Mouse (Mus musculus) thymus, adult 2 months (tissue): ENCODE results near the gene Pde4d. TPM values are rescaled to one million over a fixed set of nuclear protein-coding genes. Genes with fewer than 3 reads are reported as not detected.

Experiments
- DNase-seq: peaks from one replicate; pipeline ENCODE4 v3.0.0; 2021
- H3K27ac ChIP-seq: fragments of 200-500 bp; 2 replicates; pipeline ENCODE4 v1.5.1; 2012; ENCODE audit warnings: low read length, control low read depth; ENCODE audit not compliant: control insufficient read depth, insufficient read depth
- H3K27me3 ChIP-seq: fragments of 200-500 bp; 2 replicates; pipeline ENCODE4 v1.6.1; 2012; ENCODE audit warnings: mild to moderate bottlenecking, low read length, moderate library complexity, mixed read lengths; ENCODE audit not compliant: control insufficient read depth, insufficient read depth
- H3K36me3 ChIP-seq: fragments of 200-500 bp; 2 replicates; pipeline ENCODE4 v1.6.1; 2012; ENCODE audit warnings: mild to moderate bottlenecking, low read length, moderate library complexity; ENCODE audit not compliant: control insufficient read depth, insufficient read depth
- H3K4me1 ChIP-seq: fragments of 200-500 bp; replicated peaks from 2 replicates; pipeline ENCODE4 v1.6.1; 2012; ENCODE audit warnings: low read length; ENCODE audit not compliant: control insufficient read depth, insufficient read depth
- H3K4me3 ChIP-seq: fragments of 200-500 bp; 2 replicates; pipeline ENCODE4 v1.5.1; 2012; ENCODE audit warnings: mild to moderate bottlenecking, low read length, control low read depth, moderate library complexity; ENCODE audit not compliant: control insufficient read depth, insufficient read depth
- CTCF ChIP-seq: fragments of 200-500 bp; IDR thresholded peaks from 2 replicates; pipeline ENCODE4 v1.5.1; 2012; ENCODE audit warnings: mild to moderate bottlenecking, control low read depth, low read length, moderate library complexity, borderline replicate concordance; ENCODE audit not compliant: control insufficient read depth, poor library complexity, insufficient read depth; ENCODE audit errors: extremely low read depth
- POLR2A ChIP-seq: fragments of 200-500 bp; IDR thresholded peaks from 2 replicates; pipeline ENCODE4 v1.6.1; 2012; ENCODE audit warnings: mild to moderate bottlenecking, low read length, control low read depth, moderate library complexity; ENCODE audit not compliant: control insufficient read depth, poor library complexity, insufficient read depth; ENCODE audit errors: extremely low read depth
- WGBS: fragments of 180-500 bp; shearing (Covaris S2); methylation state at CpG from one replicate; pipeline ENCODE4 v1.1.7; 2018; 5-methylcytosine and 5-hydroxymethylcytosine counted together
- polyA plus RNA-seq: library from polyadenylated mRNA; depleted of rRNA; stranded (reverse); fragments of >200 nt; gene quantifications from 2 replicates; pipeline ENCODE4 v1.2.3, GENCODE M21; 2012

The Pde4d gene
- polyA plus RNA-seq, 1 experiment: 35.2 TPM

- Histone ChIP-seq H3K27me3 (no peaks in the 10 kb centered on the region), H3K4me3 (no peak overlapping the region), H3K36me3 (no peaks in the 10 kb centered on the region), H3K4me1 (no peaks in the 10 kb centered on the region), H3K27ac (no peak overlapping the region)
- 92% methylated on average over 9 of the region's 9 CpGs for WGBS
- DNase-seq: no peak
- TF ChIP-seq CTCF (no peak), POLR2A (no peak)
Observed at GRCm38 (mm10) chr13:109315608-109316007, 865.9 kb downstream of the Pde4d start.

- Histone ChIP-seq H3K4me1 (no peaks in the 10 kb centered on the region), H3K27ac (no peak overlapping the region), H3K36me3 (no peaks in the 10 kb centered on the region), H3K4me3 (no peak overlapping the region), H3K27me3 (no peaks in the 10 kb centered on the region)
- 97% methylated on average over 2 of the region's 2 CpGs for WGBS
- no peak for TF ChIP-seq POLR2A
- TF ChIP-seq CTCF: no peak
- DNase-seq: no peak
Observed at GRCm38 (mm10) chr13:109317644-109318043, 867.9 kb downstream of the Pde4d start.

GRCm38 (mm10) chr13:109318434-109318998 lies 868.8 kb downstream of the Pde4d start:
- Histone ChIP-seq H3K27ac (no peak overlapping the region), H3K4me3 (no peak overlapping the region), H3K4me1 (no peaks in the 10 kb centered on the region), H3K36me3 (no peaks in the 10 kb centered on the region), H3K27me3 (no peaks in the 10 kb centered on the region)
- WGBS: 89% methylated on average over 3 of the region's 3 CpGs
- DNase-seq: no peak
- TF ChIP-seq POLR2A: no peak
- no peak for TF ChIP-seq CTCF

- H3K27me3 ChIP-seq: no peaks in the 10 kb centered on the region
- WGBS: 44% methylated on average over 5 of the region's 5 CpGs
- no peak overlapping the region for H3K27ac ChIP-seq
- TF ChIP-seq CTCF: no peak
- TF ChIP-seq POLR2A: no peak
- no peaks in the 10 kb centered on the region for H3K4me1 ChIP-seq
- DNase-seq: no peak
- H3K4me3 ChIP-seq: no peak overlapping the region
- no peaks in the 10 kb centered on the region for H3K36me3 ChIP-seq
Observed at GRCm38 (mm10) chr13:109326061-109326460, 876.3 kb downstream of the Pde4d start.

- no peak for TF ChIP-seq CTCF
- TF ChIP-seq POLR2A: no peak
- Histone ChIP-seq H3K36me3 (no peaks in the 10 kb centered on the region), H3K27ac (no peak overlapping the region), H3K4me3 (no peak overlapping the region), H3K27me3 (no peaks in the 10 kb centered on the region), H3K4me1 (no peaks in the 10 kb centered on the region)
- DNase-seq: no peak
- 84% methylated on average over 1 of the region's 1 CpGs for WGBS
Observed at GRCm38 (mm10) chr13:109331563-109331962, 881.8 kb downstream of the Pde4d start.

- Histone ChIP-seq H3K4me3 (no peak overlapping the region), H3K4me1 (no peaks in the 10 kb centered on the region), H3K27ac (no peak overlapping the region), H3K36me3 (no peaks in the 10 kb centered on the region), H3K27me3 (no peaks in the 10 kb centered on the region)
- no peak for DNase-seq
- TF ChIP-seq CTCF (no peak), POLR2A (no peak)
- 67% methylated on average over 3 of the region's 3 CpGs for whole genome bisulfite sequencing
Observed at GRCm38 (mm10) chr13:109341902-109342301, 892.2 kb downstream of the Pde4d start.

- no peaks in the 10 kb centered on the region for H3K27me3 ChIP-seq
- H3K4me3 ChIP-seq: no peak overlapping the region
- H3K4me1 ChIP-seq: no peaks in the 10 kb centered on the region
- 84% methylated on average over 6 of the region's 6 CpGs for WGBS
- TF ChIP-seq POLR2A (no peak), CTCF (no peak)
- no peak overlapping the region for H3K27ac ChIP-seq
- no peak for DNase-seq
- H3K36me3 ChIP-seq: no peaks in the 10 kb centered on the region
Observed at GRCm38 (mm10) chr13:109342469-109342868, 892.7 kb downstream of the Pde4d start.
